Mouse (Mus musculus): ENCODE measurements around the gene Pdzd4. TPM values are rescaled to one million over a fixed set of nuclear protein-coding genes. Genes with fewer than 3 reads are reported as not detected.

The Pdzd4 gene
- total RNA-seq (2021) (1 to 10 TPM; 1.5 to 1.7 TPM), polyA plus RNA-seq (2012; rRNA removed) (0.91 and 1.1 TPM in 2 replicates)
- long read RNA-seq: 0 reads

DNA sequence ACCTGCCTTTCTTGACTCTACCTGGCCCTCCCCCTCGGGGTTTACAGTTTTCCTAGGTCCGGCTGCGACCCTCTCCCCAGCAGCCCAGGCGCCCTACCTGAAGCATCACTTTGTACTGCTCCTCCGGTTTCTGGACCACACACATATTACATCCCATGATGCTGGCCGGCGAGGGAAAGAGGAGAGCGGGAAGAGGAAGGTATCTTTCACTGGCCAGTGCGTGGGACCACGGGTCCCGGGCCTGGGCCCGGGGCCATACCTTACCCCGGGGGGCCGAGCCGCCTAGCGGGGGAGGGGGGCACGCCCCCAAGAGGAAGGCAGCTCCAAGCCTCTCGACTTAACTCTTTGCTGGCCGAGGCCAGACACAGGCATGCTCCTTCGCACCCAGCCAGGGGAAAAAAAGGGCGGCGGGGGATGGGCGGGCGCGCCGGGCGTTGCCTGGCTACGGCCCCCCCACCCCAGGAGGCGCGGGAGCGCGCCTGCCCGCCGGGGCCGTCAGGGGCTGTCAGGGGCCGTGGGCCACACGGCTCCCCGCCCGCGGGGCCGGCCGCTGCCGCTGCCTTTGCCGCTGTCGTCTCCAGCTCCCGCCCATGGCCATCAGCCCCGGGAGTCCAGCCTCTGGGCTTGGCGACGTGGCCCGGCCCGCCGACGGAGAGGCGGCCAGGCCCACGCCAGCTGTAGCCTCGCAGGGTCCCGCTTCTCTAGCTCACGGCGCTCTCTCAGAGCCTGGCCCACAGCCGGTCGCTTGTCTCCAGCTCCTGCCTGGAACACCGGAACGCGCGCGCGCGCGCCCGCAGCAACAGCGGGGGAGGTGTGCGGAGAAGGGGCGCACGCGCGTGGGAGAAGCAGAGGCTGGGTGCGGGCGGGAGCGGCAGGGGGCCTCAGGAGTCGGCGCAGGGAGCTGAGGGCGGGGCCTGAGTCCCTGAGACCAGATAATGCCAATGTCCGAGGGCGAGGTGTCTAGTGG, at the start of gene Pdzd4:
Gene Pdzd4 (minus strand): TSS at position 785 of the 967 bp plus-strand sequence.
- 17% methylated on average over 79 of the region's 84 CpGs for WGBS
- Histone ChIP-seq H3K27me3 (ENCODE audit: control insufficient read depth, insufficient read depth, low read length) (no peaks in the 10 kb centered on the region), H3K79me2 (replicated peaks; ENCODE audit: control insufficient read depth, insufficient read depth, low read length) (no peaks in the 10 kb centered on the region), H3K36me3 (ENCODE audit: control insufficient read depth, insufficient read depth, low read length) (no peaks in the 10 kb centered on the region), H3K27ac (no peak within 1 kb of the TSS), H3K4me3 (peak within 1 kb of the TSS; percentile 47), H3K9ac (ENCODE audit: low read depth, low read length) (peak within 1 kb of the TSS; percentile 86), H3K4me1 (ENCODE audit: control insufficient read depth, insufficient read depth, low read length) (no peaks in the 10 kb centered on the region)
- TF ChIP-seq CTCF (IDR thresholded peaks at IDR 0.05) (no peak), EP300 (IDR thresholded peaks at IDR 0.05; ENCODE audit: insufficient read depth, low read depth, low read length) (no peak), POLR2A (IDR thresholded peaks at IDR 0.05; ENCODE audit: insufficient read depth, low read depth, low read length) (0 out of 2 replicates have a peak, but pooled peaks have one; percentile 12)
- peak; percentile 48 to 63 for DNase-seq
- intact Hi-C loops (cut with DNase I): no loop called here

- 33% methylated on average over 1 of the region's 1 CpGs for WGBS
- no peaks in the 10 kb centered on the region for H3K4me1 ChIP-seq (ENCODE audit: control insufficient read depth, insufficient read depth, low read length)
- H3K27ac ChIP-seq: no peak overlapping the region
- no peak overlapping the region for H3K9ac ChIP-seq (ENCODE audit: low read depth, low read length)
- TF ChIP-seq POLR2A (IDR thresholded peaks at IDR 0.05; ENCODE audit: insufficient read depth, low read depth, low read length): no peak
- TF ChIP-seq CTCF (IDR thresholded peaks at IDR 0.05): no peak
- TF ChIP-seq EP300 (IDR thresholded peaks at IDR 0.05; ENCODE audit: insufficient read depth, low read depth, low read length): no peak
- DNase-seq: no peak
- no peaks in the 10 kb centered on the region for H3K79me2 ChIP-seq (replicated peaks; ENCODE audit: control insufficient read depth, insufficient read depth, low read length)
- no peaks in the 10 kb centered on the region for H3K36me3 ChIP-seq (ENCODE audit: control insufficient read depth, insufficient read depth, low read length)
- intact Hi-C loops (cut with DNase I): no loop called here
- H3K4me3 ChIP-seq: no peak overlapping the region
- H3K27me3 ChIP-seq (ENCODE audit: control insufficient read depth, insufficient read depth, low read length): no peaks in the 10 kb centered on the region
Observed at GRCm38 (mm10) chrX:73871956-73872355, 47.2 kb upstream of the Pdzd4 start.

DNA sequence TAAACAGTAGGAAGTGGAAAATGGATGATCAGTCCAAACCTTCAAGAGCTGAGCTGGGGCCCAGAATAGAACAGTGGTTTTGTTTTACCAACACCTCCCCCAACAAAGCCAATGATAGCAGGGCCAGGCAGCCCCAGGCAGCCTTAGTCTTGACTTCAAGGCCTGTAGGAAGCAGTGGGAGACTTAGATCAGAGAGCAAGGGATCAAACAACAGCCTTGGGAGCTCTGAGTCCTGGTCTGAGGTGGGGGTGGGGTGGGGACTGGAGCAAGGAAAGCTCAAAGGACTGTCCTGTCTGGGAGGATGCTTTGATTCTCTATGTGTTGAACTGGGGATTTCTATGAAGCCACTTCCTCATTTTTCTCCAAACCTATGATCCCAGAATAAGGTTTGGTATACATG, 46.7 kb upstream of the Pdzd4 start:
- intact Hi-C loops (cut with DNase I): no loop called here

DNA sequence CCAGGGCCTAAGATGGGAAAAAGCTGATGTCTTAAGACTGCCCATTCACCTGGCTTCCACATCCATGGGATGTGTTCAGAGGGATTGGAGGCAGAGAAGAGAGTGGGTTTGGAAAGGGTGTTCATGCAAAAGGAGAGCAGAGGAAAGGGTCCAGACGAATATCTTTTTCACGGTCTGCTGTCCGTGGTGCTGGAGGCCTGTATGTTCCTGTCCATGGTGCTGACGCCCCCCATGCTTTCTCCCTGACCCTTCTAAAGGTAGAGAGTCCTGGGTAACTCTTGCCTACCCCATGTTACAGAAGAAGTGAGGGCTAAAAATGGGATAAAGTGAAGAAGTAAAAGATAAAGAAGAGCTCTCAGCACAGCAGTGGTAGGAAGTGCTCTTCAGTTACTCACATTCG, 44.6 kb upstream of the Pdzd4 start:
- Histone ChIP-seq H3K36me3 (ENCODE audit: control insufficient read depth, insufficient read depth, low read length) (no peaks in the 10 kb centered on the region), H3K9ac (ENCODE audit: low read depth, low read length) (no peak overlapping the region), H3K27ac (no peak overlapping the region), H3K79me2 (replicated peaks; ENCODE audit: control insufficient read depth, insufficient read depth, low read length) (no peaks in the 10 kb centered on the region), H3K4me1 (ENCODE audit: control insufficient read depth, insufficient read depth, low read length) (no peaks in the 10 kb centered on the region), H3K4me3 (no peak overlapping the region), H3K27me3 (ENCODE audit: control insufficient read depth, insufficient read depth, low read length) (no peaks in the 10 kb centered on the region)
- intact Hi-C loops (cut with DNase I): no loop called here
- DNase-seq: no peak
- TF ChIP-seq POLR2A (IDR thresholded peaks at IDR 0.05; ENCODE audit: insufficient read depth, low read depth, low read length): no peak
- TF ChIP-seq EP300 (IDR thresholded peaks at IDR 0.05; ENCODE audit: insufficient read depth, low read depth, low read length): no peak
- WGBS: 11% methylated on average over 5 of the region's 5 CpGs

More for the DNA sequence above, 46.7 kb upstream of the Pdzd4 start:
- Histone ChIP-seq H3K4me1 (ENCODE audit: control insufficient read depth, insufficient read depth, low read length) (no peaks in the 10 kb centered on the region), H3K36me3 (ENCODE audit: control insufficient read depth, insufficient read depth, low read length) (no peaks in the 10 kb centered on the region), H3K27me3 (ENCODE audit: control insufficient read depth, insufficient read depth, low read length) (no peaks in the 10 kb centered on the region), H3K4me3 (no peak overlapping the region), H3K79me2 (replicated peaks; ENCODE audit: control insufficient read depth, insufficient read depth, low read length) (no peaks in the 10 kb centered on the region), H3K9ac (ENCODE audit: low read depth, low read length) (no peak overlapping the region), H3K27ac (no peak overlapping the region)
- no peak for DNase-seq
- no peak for TF ChIP-seq CTCF (IDR thresholded peaks at IDR 0.05)
- TF ChIP-seq EP300 (IDR thresholded peaks at IDR 0.05; ENCODE audit: insufficient read depth, low read depth, low read length): no peak
- no peak for TF ChIP-seq POLR2A (IDR thresholded peaks at IDR 0.05; ENCODE audit: insufficient read depth, low read depth, low read length)

- no peak for DNase-seq
- TF ChIP-seq POLR2A (IDR thresholded peaks at IDR 0.05; ENCODE audit: insufficient read depth, low read depth, low read length) (no peak), EP300 (IDR thresholded peaks at IDR 0.05; ENCODE audit: insufficient read depth, low read depth, low read length) (no peak), CTCF (IDR thresholded peaks at IDR 0.05) (no peak)
- intact Hi-C loops (cut with DNase I): no loop called here
- H3K4me1 ChIP-seq (ENCODE audit: control insufficient read depth, insufficient read depth, low read length): no peaks in the 10 kb centered on the region
- H3K9ac ChIP-seq (ENCODE audit: low read depth, low read length): no peak overlapping the region
- WGBS: 73% methylated on average over 1 of the region's 1 CpGs
- H3K79me2 ChIP-seq (replicated peaks; ENCODE audit: control insufficient read depth, insufficient read depth, low read length): no peaks in the 10 kb centered on the region
- no peaks in the 10 kb centered on the region for H3K27me3 ChIP-seq (ENCODE audit: control insufficient read depth, insufficient read depth, low read length)
- H3K36me3 ChIP-seq (ENCODE audit: control insufficient read depth, insufficient read depth, low read length): no peaks in the 10 kb centered on the region
- no peak overlapping the region for H3K27ac ChIP-seq
- no peak overlapping the region for H3K4me3 ChIP-seq
Observed at GRCm38 (mm10) chrX:73867852-73868251, 43.1 kb upstream of the Pdzd4 start.

GRCm38 (mm10) chrX:73867256-73867655, 42.5 kb upstream of the Pdzd4 start:
- Histone ChIP-seq H3K79me2 (replicated peaks; ENCODE audit: control insufficient read depth, insufficient read depth, low read length) (no peaks in the 10 kb centered on the region), H3K27ac (no peak overlapping the region), H3K36me3 (ENCODE audit: control insufficient read depth, insufficient read depth, low read length) (no peaks in the 10 kb centered on the region), H3K27me3 (ENCODE audit: control insufficient read depth, insufficient read depth, low read length) (no peaks in the 10 kb centered on the region), H3K9ac (ENCODE audit: low read depth, low read length) (no peak overlapping the region), H3K4me3 (no peak overlapping the region), H3K4me1 (ENCODE audit: control insufficient read depth, insufficient read depth, low read length) (no peaks in the 10 kb centered on the region)
- no peak for DNase-seq
- intact Hi-C loops (cut with DNase I): no loop called here
- TF ChIP-seq POLR2A (IDR thresholded peaks at IDR 0.05; ENCODE audit: insufficient read depth, low read depth, low read length) (no peak), EP300 (IDR thresholded peaks at IDR 0.05; ENCODE audit: insufficient read depth, low read depth, low read length) (no peak), CTCF (IDR thresholded peaks at IDR 0.05) (no peak)
- WGBS: 48% methylated on average over 3 of the region's 3 CpGs

Measured in heart, adult 2 months (tissue).